Comparison of ENCODE assay signal across 25 mouse cellular contexts in the genomic region with DNA sequence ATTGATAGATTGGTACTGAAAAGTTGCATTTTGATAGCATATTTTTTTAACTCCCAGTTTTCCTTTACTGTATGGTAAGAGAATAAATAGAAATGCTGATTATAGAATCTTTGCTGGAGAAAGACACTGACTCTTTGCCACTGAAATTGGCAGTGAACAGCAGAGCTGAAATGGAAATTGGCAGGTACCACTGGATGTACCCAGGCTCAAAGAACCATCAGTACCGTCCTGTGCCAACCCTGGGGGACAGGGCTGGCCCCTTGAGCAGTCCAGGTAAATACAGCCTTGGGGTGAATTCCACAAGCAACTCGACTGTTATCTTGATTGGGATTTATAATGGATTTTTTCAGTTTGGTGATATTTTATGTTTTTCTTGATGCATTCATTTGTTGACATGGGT.
A peak's percentile ranks its signal among the peaks of the same experiment; 100 is the strongest.
DNase-seq lines count a peak whose midpoint lies in the region; TF ChIP-seq lines count a peak whose summit lies in the region.
"Had no signal": no experiment of that assay in that cellular context is flagged by ENCODE, and none has a peak within 500 bp of the region (broad histone marks: within the 10 kb centered on the region; RNA-seq: fewer than 3 reads in every experiment).

No protein-coding gene starts in this region.

- no peaks in the 10 kb centered on the region for H3K79me2 ChIP-seq in MEL (ENCODE audit: control insufficient read depth, insufficient read depth, low read length, poor library complexity)

- no peaks in the 10 kb centered on the region for H3K27me3 ChIP-seq in MEL (ENCODE audit: control insufficient read depth in 1 of 2, insufficient read depth in 2 of 2, low read length in 2 of 2)
- H3K27me3 ChIP-seq: CH12.LX; forebrain, embryonic 13.5 days; heart, embryonic 12.5 days; heart, embryonic 15.5 days; intestine, embryonic 15.5 days had no signal

- no peaks in the 10 kb centered on the region for H3K4me1 ChIP-seq in MEL (ENCODE audit: control insufficient read depth in 1 of 2, insufficient read depth in 2 of 2, low read length in 2 of 2)
- H3K4me1 ChIP-seq: forebrain, embryonic 10.5 days; heart, embryonic 12.5 days; heart, embryonic 15.5 days; intestine, embryonic 15.5 days had no signal

- peak; percentile 43 for DNase-seq in cerebellum, adult 11-12 months
- no peak for DNase-seq in cerebellum, postnatal 4 days (ENCODE audit: low spot score in 2 of 2)
- peak; percentile 26 to 57 for DNase-seq in cerebellum, postnatal 14 days
- no peak for DNase-seq in cerebellum, adult 9-10 months
- DNase-seq in MEL (ENCODE audit: low read depth, low spot score), result peak; percentile 28
- DNase-seq in spleen, postnatal 36 days (ENCODE audit: low spot score in 2 of 2), result no peak
- DNase-seq: adrenal gland, adult 2 months; adrenal gland, postnatal 14 days; B cell, adult 2 months; gastrocnemius, adult 2 months; gastrocnemius, postnatal 25 days; heart, adult 18-20 months; heart, postnatal 10 days; heart, postnatal 36 days; kidney, adult 11 months; kidney, adult 8-10 months had no signal

- TF ChIP-seq POLR2A in MEL (IDR thresholded peaks at IDR 0.05; ENCODE audit: control insufficient read depth in 1 of 2, insufficient read depth in 1 of 2, low read depth in 1 of 2, low read length in 2 of 2, poor library complexity in 1 of 2), result no peak

- TF ChIP-seq EP300 in MEL (IDR thresholded peaks at IDR 0.05; ENCODE audit: low read depth in 1 of 2, low read length in 2 of 2), result no peak

- H3K4me3 ChIP-seq in MEL (ENCODE audit: control insufficient read depth in 1 of 2, insufficient read depth in 1 of 2, low read depth in 2 of 2, low read length in 2 of 2), result no peak overlapping the region
- H3K4me3 ChIP-seq: forebrain, embryonic 10.5 days; forebrain, embryonic 13.5 days; gastrocnemius, adult 2 months; heart, embryonic 12.5 days; heart, embryonic 15.5 days; hindbrain, embryonic 10.5 days; hindbrain, embryonic 13.5 days; intestine, embryonic 15.5 days had no signal

- TF ChIP-seq RAD21 in MEL (IDR thresholded peaks at IDR 0.05; ENCODE audit: low read depth, low read length), result no peak

- no peak overlapping the region for H3K27ac ChIP-seq in MEL (ENCODE audit: control insufficient read depth, low read depth, low read length)
- H3K27ac ChIP-seq: forebrain, embryonic 10.5 days; forebrain, embryonic 13.5 days; gastrocnemius, adult 2 months; heart, embryonic 15.5 days; hindbrain, embryonic 10.5 days; hindbrain, embryonic 13.5 days; intestine, embryonic 15.5 days had no signal

- peaks cover 15 to 54% of the 10 kb centered on the region in 2 experiments for H3K36me3 ChIP-seq in MEL (ENCODE audit: control insufficient read depth in 1 of 2, insufficient read depth in 2 of 2, low read length in 2 of 2)
- H3K36me3 ChIP-seq: forebrain, embryonic 10.5 days; G1E; heart, embryonic 12.5 days; heart, embryonic 15.5 days; hindbrain, embryonic 13.5 days; intestine, embryonic 15.5 days had no signal

- no peak for TF ChIP-seq CTCF in MEL (IDR thresholded peaks at IDR 0.05 in 2 of 3, conservative IDR thresholded peaks at IDR 0.05 in 1 of 3; ENCODE audit: control insufficient read depth in 1 of 3, insufficient read depth in 1 of 3, low read depth in 2 of 3, low read length in 3 of 3, poor library complexity in 1 of 3, severe bottlenecking in 1 of 3)

- H3K9me3 ChIP-seq in MEL (replicated peaks; ENCODE audit: insufficient read depth, low read length), result no peaks in the 10 kb centered on the region
- H3K9me3 ChIP-seq: forebrain, embryonic 10.5 days; forebrain, embryonic 13.5 days; G1E; heart, embryonic 12.5 days; heart, embryonic 15.5 days; hindbrain, embryonic 10.5 days; hindbrain, embryonic 13.5 days; intestine, embryonic 15.5 days had no signal

- no peak overlapping the region for H3K9ac ChIP-seq in MEL (ENCODE audit: control insufficient read depth, low read depth, low read length, poor library complexity, severe bottlenecking)
- H3K9ac ChIP-seq: forebrain, embryonic 13.5 days; heart, embryonic 12.5 days; heart, embryonic 15.5 days; hindbrain, embryonic 13.5 days; intestine, embryonic 15.5 days had no signal

TF ChIP-seq in MEL, 35 proteins besides CTCF, POLR2A, EP300 and RAD21:
- TF ChIP-seq TBP (IDR thresholded peaks at IDR 0.05; ENCODE audit: low read depth, low read length) (no peak), GABPA (IDR thresholded peaks at IDR 0.05; ENCODE audit: low read depth, low read length) (no peak), ETS1 (IDR thresholded peaks at IDR 0.05; ENCODE audit: low read depth, low read length) (no peak), MYB (IDR thresholded peaks at IDR 0.05; ENCODE audit: low read depth, low read length) (no peak), NELFE (IDR thresholded peaks at IDR 0.05; ENCODE audit: low read depth, low read length) (no peak), MAFK (IDR thresholded peaks at IDR 0.05; ENCODE audit: borderline replicate concordance, low read depth, low read length) (no peak), POLR2AphosphoS5 (IDR thresholded peaks at IDR 0.05; ENCODE audit: borderline replicate concordance, low read depth, low read length) (no peak), ZMIZ1 (IDR thresholded peaks at IDR 0.05; ENCODE audit: low read depth, low read length) (no peak), JUND (IDR thresholded peaks at IDR 0.05; ENCODE audit: low read depth, low read length) (no peak), HCFC1 (IDR thresholded peaks at IDR 0.05; ENCODE audit: low read depth, low read length) (no peak)

Comparison
In these comparisons a context has a peak if more than half of its experiments do, and no peak if none do; other contexts are left out.
1. DNase-seq: peak in cerebellum, adult 11-12 months (single experiment), cerebellum, postnatal 14 days (2 of 2) and MEL (single experiment); none in cerebellum, postnatal 4 days (0 of 2), cerebellum, adult 9-10 months (single experiment) and spleen, postnatal 36 days (0 of 2).